Mouse (Mus musculus) limb, embryonic 14.5 days (tissue): ENCODE results near the gene Slc2a9. TPM values are rescaled to one million over a fixed set of nuclear protein-coding genes. Genes with fewer than 3 reads are reported as not detected.

ENCODE experiments used
- ATAC-seq: fragments of 200-750 bp; cut with Nextera tagmentation; 2 replicates; pipeline ENCODE4 v1.8.0; 2017; ENCODE audit warnings: low read depth, moderate number of reproducible peaks, moderate TSS enrichment; ENCODE audit not compliant: low FRiP score
- DNase-seq: peaks from one replicate; pipeline ENCODE4 v3.0.0-alpha.2; 2015; ENCODE audit warnings: low spot score
- H3K27ac ChIP-seq: fragments of 300-500 bp; sonication (generic); replicated peaks from 2 replicates; pipeline ENCODE4 v1.5.1; 2014; ENCODE audit warnings: low read depth, mild to moderate bottlenecking, low read length, moderate library complexity, mixed read lengths
- H3K27me3 ChIP-seq: fragments of 300-500 bp; sonication (generic); 2 replicates; pipeline ENCODE4 v1.6.1; 2014; ENCODE audit warnings: low read length, mixed read lengths; ENCODE audit not compliant: control insufficient read depth, insufficient read depth
- H3K36me3 ChIP-seq: fragments of 300-500 bp; sonication (generic); 2 replicates; pipeline ENCODE4 v1.6.1; 2014; ENCODE audit warnings: mild to moderate bottlenecking, low read length, moderate library complexity, mixed read lengths; ENCODE audit not compliant: control insufficient read depth, insufficient read depth
- H3K4me1 ChIP-seq: fragments of 300-500 bp; sonication (generic); 2 replicates; pipeline ENCODE4 v1.6.1; 2014; ENCODE audit warnings: antibody characterized with exemption, low read length, mixed read lengths; ENCODE audit not compliant: control insufficient read depth, insufficient read depth
- H3K4me2 ChIP-seq: fragments of 300-500 bp; sonication (generic); replicated peaks from 2 replicates; pipeline ENCODE4 v1.6.1; 2014; ENCODE audit warnings: low read depth, mild to moderate bottlenecking, low read length, moderate library complexity; ENCODE audit not compliant: severe bottlenecking
- H3K4me3 ChIP-seq: fragments of 300-500 bp; sonication (generic); replicated peaks from 2 replicates; pipeline ENCODE4 v1.5.1; 2014; ENCODE audit warnings: low read length
- H3K9ac ChIP-seq: fragments of 300-500 bp; sonication (generic); 2 replicates; pipeline ENCODE4 v1.6.1; 2014; ENCODE audit warnings: mild to moderate bottlenecking, low read depth, low read length, moderate library complexity; ENCODE audit not compliant: severe bottlenecking
- H3K9me3 ChIP-seq: fragments of 300-500 bp; sonication (generic); 2 replicates; pipeline ENCODE4 v1.6.1; 2016; ENCODE audit warnings: low read length; ENCODE audit not compliant: control insufficient read depth
- POLR2A ChIP-seq: fragments of 200-500 bp; IDR thresholded peaks from 2 replicates; pipeline ENCODE4 v1.8.0; 2012; ENCODE audit warnings: inconsistent platforms, mild to moderate bottlenecking, moderate library complexity, borderline replicate concordance; ENCODE audit not compliant: insufficient read depth, insufficient read length; ENCODE audit errors: extremely low read depth
- WGBS: fragments of 180-500 bp; shearing (Covaris S2); extraction: QIAGEN DNeasy Blood & Tissue Kit; methylation state at CpG from one replicate; pipeline ENCODE4 v1.1.7; 2014; 5-methylcytosine and 5-hydroxymethylcytosine counted together
- polyA plus RNA-seq, 2 experiments: library from polyadenylated mRNA; depleted of rRNA in 1 of 2; stranded (reverse) in 1 of 2; unstranded in 1 of 2; fragments of >200 nt; fragmentation: Nextera tagmentation in 1 of 2; extraction: Ambion mirVana in 1 of 2; gene quantifications; 2 replicates each; pipeline versions ENCODE4 v1.2.1 to v1.2.3; 2012 to 2014

The Slc2a9 gene
- polyA plus RNA-seq, 2 experiments = 0.66 to 0.85 TPM

DNA sequence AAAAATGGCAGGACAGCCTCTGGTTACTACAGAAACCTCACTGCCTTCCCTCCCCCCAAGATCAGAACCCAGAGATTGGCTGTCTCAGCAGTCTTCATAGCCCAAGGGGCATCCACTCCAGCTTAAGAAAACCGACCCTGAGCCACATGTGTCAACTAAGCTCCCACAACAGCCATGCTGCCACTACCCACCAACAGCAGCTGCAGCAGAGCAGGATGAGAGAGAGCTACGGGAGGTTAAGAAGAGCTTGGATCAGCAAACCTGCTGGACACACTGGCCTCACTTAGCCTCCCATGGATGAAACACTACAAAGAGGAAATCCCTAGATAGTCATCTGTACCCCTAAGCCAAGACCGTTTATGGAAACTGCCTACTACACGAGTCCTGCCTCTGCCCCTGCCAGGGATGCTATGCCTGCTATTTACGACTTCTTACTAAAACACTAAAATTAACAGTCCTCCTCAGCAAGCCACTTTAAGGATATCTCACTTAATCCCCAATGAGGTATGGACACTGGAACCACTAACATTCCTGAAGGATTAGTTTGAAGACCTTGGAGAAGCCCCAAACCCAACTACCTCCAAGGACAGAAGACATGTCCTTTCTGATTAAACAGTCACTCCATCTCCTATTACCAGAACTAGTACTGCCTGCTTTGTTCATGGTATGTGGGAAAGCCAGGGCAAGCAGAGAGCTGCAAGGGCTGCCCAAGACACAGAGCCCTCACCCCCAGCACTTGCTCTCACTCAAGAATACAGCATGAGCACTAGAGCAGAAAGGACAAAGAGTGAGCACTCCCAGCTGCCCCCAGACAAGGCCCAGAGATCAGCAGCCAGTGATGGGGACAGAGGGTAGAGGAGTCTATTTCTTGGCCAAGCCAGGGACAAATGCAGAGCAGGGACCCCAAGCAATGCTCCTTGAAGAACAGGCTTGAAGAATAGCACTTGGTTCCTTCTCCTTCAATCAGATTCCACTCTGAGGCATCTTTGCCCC, 41.8 kb upstream of the Slc2a9 start:
- H3K4me2 ChIP-seq = no peak overlapping the region
- peaks cover 100% of the 10 kb centered on the region for H3K36me3 ChIP-seq
- ATAC-seq = peak; percentile 36; the same call in 1 of the 2 replicates
- no peaks in the 10 kb centered on the region for H3K9me3 ChIP-seq
- WGBS = 32% methylated on average over 5 of the region's 5 CpGs
- H3K27me3 ChIP-seq = no peaks in the 10 kb centered on the region
- H3K4me3 ChIP-seq = no peak overlapping the region
- no peak for TF ChIP-seq POLR2A
- no peak for DNase-seq
- peak overlapping the region; percentile 19; the same call in 1 of the 2 replicates for H3K27ac ChIP-seq
- H3K4me1 ChIP-seq = peaks cover 12% of the 10 kb centered on the region
- no peak overlapping the region for H3K9ac ChIP-seq

DNA sequence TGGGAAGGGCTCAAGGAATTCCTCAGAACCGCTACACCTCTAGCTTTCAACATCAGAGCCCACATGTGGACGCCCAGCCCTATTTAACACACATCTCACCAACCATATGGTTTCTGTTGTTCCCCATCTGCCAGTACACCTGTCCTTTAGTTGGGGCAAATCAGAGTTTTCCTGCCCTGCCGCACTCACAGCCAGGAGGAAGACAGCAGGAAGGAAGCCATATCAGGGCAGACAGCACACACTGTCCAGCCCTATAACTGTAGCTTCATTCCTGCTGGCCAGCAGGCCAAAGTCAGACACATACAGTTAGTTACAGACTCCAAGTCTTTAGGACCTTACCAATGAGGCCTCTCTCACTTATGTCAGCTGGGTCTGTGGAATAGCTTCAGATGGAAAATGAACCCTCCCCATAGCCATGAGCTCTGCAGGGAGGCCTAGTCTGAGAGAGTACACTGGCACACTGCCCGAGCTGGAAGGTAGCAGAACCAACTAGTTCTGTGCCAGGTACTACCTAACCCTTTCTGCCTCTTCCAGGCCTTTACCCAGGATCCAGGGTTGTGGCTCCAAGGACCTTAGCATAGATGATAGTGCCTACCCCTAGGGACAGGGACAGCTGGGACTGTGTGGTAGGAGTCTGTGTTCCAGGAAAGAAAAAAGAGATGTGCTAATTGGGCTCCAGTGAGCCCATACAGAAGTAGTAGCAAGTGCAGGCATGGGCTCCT, 40.7 kb upstream of the Slc2a9 start:
- Histone ChIP-seq H3K9ac (no peak overlapping the region), H3K4me3 (no peak overlapping the region), H3K9me3 (no peaks in the 10 kb centered on the region), H3K36me3 (peaks cover 100% of the 10 kb centered on the region), H3K27me3 (no peaks in the 10 kb centered on the region), H3K27ac (0 out of 2 replicates have a peak overlapping the region, but pooled peaks have one; percentile 19), H3K4me2 (no peak overlapping the region), H3K4me1 (peaks cover 3% of the 10 kb centered on the region; the same call in 1 of the 2 replicates)
- WGBS = 70% methylated on average over 4 of the region's 4 CpGs
- ATAC-seq (no peak), DNase-seq (no peak)
- no peak for TF ChIP-seq POLR2A

GRCm38 (mm10) chr5:38541728-38542127, 38.8 kb upstream of the Slc2a9 start:
- Histone ChIP-seq H3K9ac (no peak overlapping the region), H3K36me3 (peaks cover 100% of the 10 kb centered on the region), H3K9me3 (no peaks in the 10 kb centered on the region), H3K27ac (no peak overlapping the region), H3K4me3 (no peak overlapping the region), H3K27me3 (no peaks in the 10 kb centered on the region), H3K4me1 (peaks cover 3% of the 10 kb centered on the region; the same call in 1 of the 2 replicates), H3K4me2 (no peak overlapping the region)
- no peak for ATAC-seq
- 92% methylated on average over 3 of the region's 3 CpGs for WGBS
- TF ChIP-seq POLR2A = no peak
- no peak for DNase-seq

- DNase-seq (no peak), ATAC-seq (no peak)
- H3K4me1 ChIP-seq = peaks cover 3% of the 10 kb centered on the region; the same call in 1 of the 2 replicates
- no peak overlapping the region for H3K9ac ChIP-seq
- H3K4me3 ChIP-seq = no peak overlapping the region
- WGBS = 83% methylated on average over 1 of the region's 1 CpGs
- no peaks in the 10 kb centered on the region for H3K27me3 ChIP-seq
- H3K36me3 ChIP-seq = peaks cover 100% of the 10 kb centered on the region
- no peaks in the 10 kb centered on the region for H3K9me3 ChIP-seq
- H3K4me2 ChIP-seq = no peak overlapping the region
- H3K27ac ChIP-seq = no peak overlapping the region
- TF ChIP-seq POLR2A = no peak
Observed at GRCm38 (mm10) chr5:38540898-38541297, 38.0 kb upstream of the Slc2a9 start.

GRCm38 (mm10) chr5:38538508-38538907, 35.6 kb upstream of the Slc2a9 start:
- Histone ChIP-seq H3K4me3 (no peak overlapping the region), H3K4me2 (no peak overlapping the region), H3K27ac (no peak overlapping the region), H3K9me3 (no peaks in the 10 kb centered on the region), H3K36me3 (peaks cover 100% of the 10 kb centered on the region), H3K27me3 (no peaks in the 10 kb centered on the region), H3K9ac (no peak overlapping the region), H3K4me1 (peaks cover 2% of the 10 kb centered on the region; the same call in 1 of the 2 replicates)
- TF ChIP-seq POLR2A = no peak
- 89% methylated on average over 8 of the region's 8 CpGs for WGBS
- no peak for ATAC-seq
- DNase-seq = no peak
